Mouse (Mus musculus) cerebral cortex, adult 2 months (tissue): ENCODE results near the gene Acoxl.

ENCODE experiments used
- WGBS: fragments of 180-500 bp; shearing (Covaris S2); methylation state at CpG from one replicate; pipeline ENCODE4 v1.1.7; 2018; 5-methylcytosine and 5-hydroxymethylcytosine counted together

Gene Acoxl

GRCm38 (mm10) chr2:127897718-127898117 is 59.0 kb downstream of the Acoxl start:
- 75% methylated on average over 5 of the region's 5 CpGs for WGBS

GRCm38 (mm10) chr2:127904918-127905317 is 66.2 kb downstream of the Acoxl start:
- 89% methylated on average over 10 of the region's 10 CpGs for WGBS

DNA sequence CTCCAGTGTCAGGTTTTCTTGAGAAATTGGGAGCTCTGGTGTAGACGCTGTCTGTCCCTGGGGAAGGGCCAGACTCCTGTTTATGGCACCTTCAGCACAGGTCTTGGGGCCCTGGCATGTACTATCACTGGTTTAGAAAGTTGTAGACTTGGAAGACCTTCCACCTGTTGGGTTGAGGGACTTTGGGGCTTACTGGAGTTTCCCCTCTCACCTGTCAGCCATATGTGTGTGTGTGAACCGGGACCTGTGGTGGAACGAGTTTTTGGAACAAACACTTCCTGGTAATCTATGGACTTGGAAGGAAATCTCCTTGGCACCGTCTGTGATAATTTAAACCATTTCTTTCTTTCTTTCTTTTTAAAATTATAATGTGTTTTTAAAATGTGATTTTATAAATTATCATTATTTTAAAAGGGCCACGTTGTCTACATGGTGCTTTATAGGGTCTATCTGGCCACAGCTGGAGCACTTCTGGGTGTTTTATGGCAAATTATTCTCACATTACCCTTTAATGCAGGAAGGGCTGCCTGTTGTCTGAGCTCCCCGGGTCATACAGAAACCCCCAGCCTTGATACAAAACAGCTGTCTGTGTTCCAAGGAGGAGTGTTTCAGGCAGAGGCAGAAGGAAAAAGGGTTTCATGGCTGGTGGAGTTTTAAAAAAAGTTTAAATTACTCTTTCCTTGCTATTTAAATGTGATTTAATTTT is 68.5 kb downstream of the Acoxl start:
- 78% methylated on average over 6 of the region's 6 CpGs for WGBS

DNA sequence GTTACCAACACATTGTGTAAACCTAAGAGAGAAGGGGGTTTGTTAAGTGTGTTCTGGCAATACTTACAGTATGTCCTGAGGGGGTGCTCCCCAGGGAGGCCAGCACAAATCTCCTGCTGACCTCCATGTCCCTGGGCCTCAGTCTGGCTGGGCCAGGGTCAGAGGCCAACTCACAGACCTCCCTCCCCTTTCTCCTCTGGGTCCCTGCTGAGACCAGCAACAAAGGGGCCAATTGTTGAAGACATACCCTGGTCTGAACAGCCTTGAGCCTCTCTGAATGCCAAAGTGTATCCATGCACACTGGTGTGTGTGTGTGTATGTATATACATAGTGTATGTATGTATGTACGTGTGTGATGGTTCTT is 69.0 kb downstream of the Acoxl start:
- whole genome bisulfite sequencing = 69% methylated on average over 1 of the region's 1 CpGs

GRCm38 (mm10) chr2:127908881-127909280 is 70.2 kb downstream of the Acoxl start:
- 72% methylated on average over 7 of the region's 7 CpGs for WGBS

- WGBS = 81% methylated on average over 4 of the region's 4 CpGs
Observed at GRCm38 (mm10) chr2:127909790-127910189, 71.1 kb downstream of the Acoxl start.

DNA sequence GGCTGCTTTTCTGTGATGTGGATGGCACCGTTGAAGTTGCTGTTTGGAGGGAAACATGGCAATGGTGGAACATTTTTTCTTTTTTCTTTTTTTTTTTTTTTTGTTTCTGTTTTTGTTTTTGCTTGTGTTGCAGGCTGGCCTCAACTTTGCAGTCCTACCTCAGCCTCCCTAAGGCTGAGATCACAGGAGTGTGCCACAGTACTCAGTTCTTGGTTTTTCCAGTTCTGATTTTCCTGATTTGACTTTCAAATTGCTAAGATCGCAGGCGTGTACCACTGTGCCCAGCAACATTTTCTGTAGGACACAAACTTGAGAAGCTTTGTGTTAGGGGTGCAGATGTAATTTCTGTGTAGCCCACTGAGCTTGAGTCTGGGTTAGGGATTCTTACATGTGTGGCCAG is 72.9 kb downstream of the Acoxl start:
- WGBS = 89% methylated on average over 3 of the region's 3 CpGs

GRCm38 (mm10) chr2:127914047-127914446 is 75.4 kb downstream of the Acoxl start:
- WGBS = 92% methylated on average over 5 of the region's 5 CpGs

DNA sequence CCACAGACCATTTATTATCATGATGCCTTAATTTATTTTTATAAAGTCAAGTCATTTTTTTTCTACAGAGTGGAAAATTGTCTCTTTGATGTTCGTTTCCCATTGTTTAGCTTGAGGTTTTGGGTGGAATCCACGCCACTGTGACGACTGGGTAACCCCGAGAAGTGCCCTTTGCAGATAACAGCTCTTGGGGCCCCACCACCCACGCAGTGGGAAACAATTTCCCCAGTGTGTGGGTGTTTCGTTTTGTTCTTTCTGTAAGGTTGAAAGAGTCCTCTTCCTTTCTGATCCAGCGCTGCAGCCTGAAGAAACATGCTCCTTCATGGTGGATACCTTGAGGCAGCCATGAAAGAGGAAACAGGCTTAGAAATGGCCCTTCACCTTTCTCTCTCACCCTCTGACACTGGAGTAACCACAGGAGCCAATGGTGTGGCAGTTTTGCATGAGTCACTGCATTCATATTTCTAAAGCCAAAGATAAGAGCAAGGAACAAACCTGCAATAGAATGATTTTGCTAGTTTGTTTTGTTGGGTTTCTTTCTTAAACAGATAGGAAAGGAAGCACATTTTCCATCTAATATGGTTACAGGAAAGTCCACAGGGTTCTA is 78.2 kb downstream of the Acoxl start:
- 79% methylated on average over 7 of the region's 7 CpGs for WGBS

- 98% methylated on average over 1 of the region's 1 CpGs for WGBS
Observed at GRCm38 (mm10) chr2:127919740-127920139, 81.1 kb downstream of the Acoxl start.

- WGBS = 78% methylated on average over 22 of the region's 22 CpGs
Observed at GRCm38 (mm10) chr2:127922036-127922901, 83.6 kb downstream of the Acoxl start.

DNA sequence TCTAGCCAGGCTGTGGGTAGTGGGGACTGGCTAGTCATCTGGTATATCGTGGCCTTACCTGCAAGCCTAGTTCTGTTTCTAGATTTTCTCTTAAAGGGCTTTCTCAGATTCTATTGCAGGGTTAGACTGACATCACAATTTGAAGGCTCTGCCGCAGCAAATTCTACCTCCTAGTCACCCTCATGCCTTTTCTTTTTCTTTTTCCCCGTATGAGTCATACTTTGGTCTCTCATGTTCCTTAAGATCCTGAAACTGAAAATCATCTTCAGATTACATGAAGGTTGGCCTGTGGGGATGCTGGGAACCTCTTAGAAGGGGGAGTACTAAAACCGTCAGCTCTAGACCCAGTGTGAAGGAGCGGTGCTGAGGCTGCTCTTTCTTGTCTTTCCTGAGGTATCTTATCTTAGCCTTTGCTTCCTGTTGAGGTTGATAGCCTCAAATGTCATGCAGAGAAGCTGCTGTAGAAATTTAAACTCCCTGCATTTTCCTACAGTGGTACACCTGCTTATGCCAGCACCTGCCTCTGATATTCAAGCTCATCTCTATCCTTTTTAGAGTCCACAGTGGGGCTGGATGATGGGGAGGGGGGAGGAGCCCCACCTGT is 84.5 kb downstream of the Acoxl start:
- 57% methylated on average over 5 of the region's 5 CpGs for WGBS

GRCm38 (mm10) chr2:127926679-127927324 is 88.1 kb downstream of the Acoxl start:
- 88% methylated on average over 9 of the region's 9 CpGs for WGBS

DNA sequence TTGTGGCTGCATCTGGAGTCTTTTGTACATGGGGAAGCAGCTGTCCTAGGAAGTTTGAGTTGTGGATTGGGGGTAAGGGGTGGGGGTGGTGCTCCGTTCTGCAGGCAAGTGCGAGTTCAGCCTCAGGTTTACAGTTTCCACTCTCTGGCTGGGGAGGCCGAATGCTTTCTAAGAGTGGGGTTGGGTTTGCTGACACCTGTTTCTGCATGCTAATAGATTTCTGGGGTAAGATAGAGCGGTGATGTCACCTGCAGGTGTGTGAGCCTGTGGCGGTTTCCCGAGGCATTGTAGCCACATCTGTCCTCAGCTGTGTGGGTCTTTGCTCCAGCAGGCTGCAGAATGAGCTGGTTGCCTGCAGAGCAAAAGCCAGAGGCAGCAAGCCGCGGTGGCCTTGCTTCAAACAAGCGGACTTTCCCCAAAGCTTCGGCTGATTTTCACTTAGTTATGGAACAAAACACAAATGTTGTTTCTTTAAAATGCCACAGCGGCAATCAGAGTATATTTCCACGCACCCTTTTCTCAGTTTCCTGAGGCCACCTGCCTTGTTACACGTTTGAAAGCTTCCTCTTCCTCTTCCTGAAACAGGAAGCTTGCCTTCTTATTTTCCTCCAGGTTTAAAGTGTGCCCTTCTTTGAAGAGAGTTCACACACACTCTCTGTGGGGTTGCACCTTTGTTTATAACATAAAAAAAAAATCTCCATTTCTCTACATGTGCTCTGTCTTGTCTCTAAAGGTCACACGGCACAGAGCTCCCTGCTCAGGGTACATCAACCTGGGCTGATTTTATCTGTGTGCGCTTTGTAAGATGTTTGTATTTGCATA is 89.0 kb downstream of the Acoxl start:
- WGBS = 65% methylated on average over 15 of the region's 15 CpGs

GRCm38 (mm10) chr2:127928279-127928678 is 89.6 kb downstream of the Acoxl start:
- WGBS = 69% methylated on average over 5 of the region's 5 CpGs

GRCm38 (mm10) chr2:127928871-127929270 is 90.2 kb downstream of the Acoxl start:
- WGBS = 78% methylated on average over 4 of the region's 4 CpGs

DNA sequence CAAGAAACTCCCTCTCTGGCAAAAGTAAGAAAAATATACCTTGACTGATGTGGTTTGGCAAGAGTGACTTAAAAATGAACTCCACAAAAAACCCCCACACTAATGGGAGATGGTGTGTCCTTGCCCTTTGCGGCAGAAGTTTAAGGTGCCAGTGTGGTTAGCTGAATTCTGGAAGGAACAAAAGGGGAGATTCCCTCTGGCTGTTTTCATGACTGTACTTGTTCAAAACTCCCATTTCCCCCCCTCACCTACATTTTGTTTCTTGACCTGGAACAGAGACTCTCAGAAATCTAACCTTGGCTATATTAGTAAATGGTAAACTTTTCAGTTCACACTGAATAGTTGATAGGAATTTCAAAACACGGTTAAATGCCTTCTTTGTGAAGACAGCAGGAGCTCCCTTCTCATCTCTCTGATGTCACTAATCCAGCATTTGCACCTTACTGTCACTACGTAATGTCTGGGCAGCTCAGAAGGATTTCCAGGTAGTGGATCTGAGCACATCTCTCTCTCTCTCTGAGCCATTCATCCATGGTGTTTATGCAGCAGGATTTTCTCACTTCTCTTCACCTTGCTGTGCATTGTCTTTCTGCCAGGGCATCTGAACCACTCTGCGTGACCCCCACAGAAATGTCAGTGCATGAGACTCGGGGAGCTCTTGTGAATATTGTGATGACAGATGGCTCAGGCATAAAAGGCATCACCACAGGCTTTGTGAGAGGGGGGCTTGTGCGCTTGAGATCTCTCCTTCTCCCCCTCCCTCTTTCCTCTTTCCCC is 91.5 kb downstream of the Acoxl start:
- WGBS = 83% methylated on average over 6 of the region's 6 CpGs

- 76% methylated on average over 4 of the region's 4 CpGs for WGBS
Observed at GRCm38 (mm10) chr2:127931576-127931975, 92.9 kb downstream of the Acoxl start.

- 42% methylated on average over 3 of the region's 3 CpGs for WGBS
Observed at GRCm38 (mm10) chr2:127933531-127933931, 94.9 kb downstream of the Acoxl start.

DNA sequence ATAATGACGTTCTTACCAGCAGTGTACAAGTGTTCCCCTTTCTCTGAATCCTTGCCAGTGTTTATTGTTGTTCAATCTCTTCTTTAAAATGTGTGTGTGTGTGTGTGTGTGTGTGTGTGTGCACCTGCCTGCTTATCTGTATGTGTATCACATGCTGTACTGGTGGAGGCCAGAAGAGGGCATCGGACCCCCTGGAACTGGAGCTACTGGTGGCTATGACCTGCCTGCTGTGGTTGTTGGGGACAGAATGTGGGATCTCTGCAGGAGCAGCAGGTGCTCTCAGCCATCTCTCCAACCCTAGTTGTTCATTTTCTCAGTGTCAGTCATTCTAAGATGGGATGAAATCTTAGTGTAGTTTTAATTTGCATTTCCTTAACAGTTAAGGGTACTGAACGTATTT is 98.4 kb downstream of the Acoxl start:
- 80% methylated on average over 3 of the region's 3 CpGs for WGBS
